Mouse (Mus musculus) cerebellum, adult 8-10 months (tissue): Measurements from ENCODE around the gene Gm10638.

Source experiments
- DNase-seq: peaks from one replicate; pipeline ENCODE4 v3.0.0; 2022

Gene Gm10638

DNA sequence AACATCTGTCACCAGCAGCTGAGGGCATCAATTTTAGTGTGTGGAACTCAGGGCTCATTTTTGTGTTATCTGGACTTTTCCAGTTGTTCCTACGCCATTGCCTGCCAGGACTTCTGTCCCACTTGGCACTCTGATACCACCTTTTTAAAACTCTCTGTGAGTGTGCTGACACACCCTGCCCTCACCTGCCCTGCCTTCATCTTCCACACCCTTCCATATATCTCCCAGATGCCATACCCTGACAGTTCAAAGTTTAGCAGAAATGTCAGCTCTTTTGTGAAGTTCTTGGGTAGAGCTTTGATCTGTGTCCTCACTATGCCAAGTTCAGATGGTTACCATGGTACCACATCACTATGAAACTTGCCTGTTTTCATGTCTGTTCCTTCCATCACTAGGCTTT, 44.1 kb downstream of the Gm10638 start:
- DNase-seq, result no peak

DNA sequence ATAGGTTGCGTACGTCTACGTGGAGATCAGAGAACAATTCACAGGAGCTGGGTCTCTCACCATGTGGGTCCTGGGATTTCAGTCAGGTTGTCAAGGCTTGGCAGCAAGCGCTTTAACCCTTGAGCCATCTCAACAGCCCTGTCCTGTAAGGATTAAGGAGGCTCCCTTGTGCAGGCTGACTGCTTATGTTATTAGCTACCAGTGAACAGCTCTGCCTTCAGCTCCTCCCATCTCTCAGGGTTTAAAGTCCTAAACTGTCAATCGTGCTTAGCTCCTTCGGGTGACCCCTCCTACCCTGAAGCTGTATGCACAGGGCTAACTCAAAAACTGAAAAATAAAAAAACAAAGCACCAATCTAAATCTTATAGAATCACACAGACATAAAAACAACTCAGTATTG, 46.0 kb downstream of the Gm10638 start:
- no peak for DNase-seq

DNA sequence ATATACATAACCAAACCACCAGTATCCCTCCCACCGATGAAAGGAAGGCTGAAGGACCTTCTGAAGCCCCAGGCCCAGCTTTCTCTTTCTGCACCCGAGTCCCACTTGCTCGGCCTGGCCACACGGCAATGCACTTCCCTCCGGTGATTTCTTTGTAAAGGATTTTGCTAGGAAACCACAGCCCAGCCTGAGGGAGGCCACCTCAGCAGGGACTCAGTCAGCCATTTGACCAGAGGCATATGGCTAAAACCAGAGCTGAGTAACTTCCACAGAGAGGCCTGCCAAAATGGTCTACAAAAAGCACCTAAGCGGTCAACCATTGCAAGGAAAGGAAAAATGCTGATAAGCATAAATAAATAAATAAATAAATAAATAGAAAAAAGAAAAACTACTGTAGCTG, 49.2 kb downstream of the Gm10638 start:
- DNase-seq, result no peak
